Mouse (Mus musculus): ENCODE data around the gene Hoxb1.

- TF ChIP-seq CTCF (IDR thresholded peaks at IDR 0.05; ENCODE audit: low read depth) (no peak), EP300 (IDR thresholded peaks at IDR 0.05; ENCODE audit: low read depth) (no peak)
Measured at GRCm38 (mm10) chr11:96349491-96350340, 15.8 kb upstream of the Hoxb1 start.

Data from heart, postnatal 0 days (tissue).